Mouse (Mus musculus) C2C12 (cell line): ENCODE results near the gene Tmem109. TPM values are rescaled to one million over a fixed set of nuclear protein-coding genes. Genes with fewer than 3 reads are reported as not detected.
A peak's percentile ranks its signal among the peaks of the same experiment; 100 is the strongest.

Source experiments
- H3K27me3 ChIP-seq: one replicate; pipeline ENCODE4 v1.6.1; 2011; ENCODE audit not compliant: control insufficient read depth, insufficient read depth, insufficient read length
- H3K36me3 ChIP-seq: one replicate; pipeline ENCODE4 v1.6.1; 2011; ENCODE audit not compliant: control insufficient read depth, insufficient read depth
- H3K4me3 ChIP-seq: one replicate; pipeline ENCODE4 v1.5.1; 2011; ENCODE audit warnings: mild to moderate bottlenecking, control low read depth; ENCODE audit not compliant: poor library complexity, insufficient read depth, severe bottlenecking
- H3K79me2 ChIP-seq: one replicate; pipeline ENCODE4 v1.6.1; 2011; ENCODE audit not compliant: control insufficient read depth, insufficient read depth
- H3K79me3 ChIP-seq: one replicate; pipeline ENCODE4 v1.6.1; 2011; ENCODE audit warnings: low read depth, control low read depth
- H3ac ChIP-seq: one replicate; pipeline ENCODE3; 2011; ENCODE audit warnings: low read depth; ENCODE audit not compliant: control insufficient read depth, insufficient read length
- CEBPB ChIP-seq: IDR thresholded peaks from one replicate; pipeline ENCODE4 v1.6.1; 2011; ENCODE audit warnings: low read depth, mild to moderate bottlenecking, control low read depth, moderate library complexity
- CTCF ChIP-seq: IDR thresholded peaks from one replicate; pipeline ENCODE4 v1.5.1; 2011; ENCODE audit not compliant: control insufficient read depth, insufficient read depth, insufficient read length
- FOSL1 ChIP-seq: IDR thresholded peaks from one replicate; pipeline ENCODE4 v1.8.0; 2011; ENCODE audit warnings: mild to moderate bottlenecking, low read length; ENCODE audit not compliant: poor library complexity, insufficient read depth, severe bottlenecking
- MAX ChIP-seq: IDR thresholded peaks from one replicate; pipeline ENCODE4 v1.6.1; 2011; ENCODE audit warnings: mild to moderate bottlenecking, control low read depth
- MYOD1 ChIP-seq: IDR thresholded peaks from one replicate; pipeline ENCODE4 v1.6.1; 2011; ENCODE audit warnings: low read depth; ENCODE audit not compliant: control insufficient read depth, insufficient read length
- MYOG ChIP-seq: IDR thresholded peaks from one replicate; pipeline ENCODE4 v1.6.1; 2011; ENCODE audit not compliant: control insufficient read depth, insufficient read length; ENCODE audit errors: extremely low read depth
- USF1 ChIP-seq: IDR thresholded peaks from one replicate; pipeline ENCODE4 v1.6.1; 2011; ENCODE audit warnings: low read depth, mild to moderate bottlenecking, control low read depth, moderate library complexity
- polyA plus RNA-seq: library from polyadenylated mRNA; unstranded; fragments of >200 nt; fragmentation: generic; extraction: Trizol; gene quantifications from one replicate; pipeline ENCODE4 v1.2.1, GENCODE M21; 2012; ENCODE audit warnings: missing spikeins

Tmem109 gene
- polyA plus RNA-seq, 1 experiment: 141 TPM

- Histone ChIP-seq H3K27me3 (no peaks in the 10 kb centered on the region), H3K79me2 (peaks cover 55% of the 10 kb centered on the region), H3K36me3 (peaks cover 16% of the 10 kb centered on the region)
Observed at GRCm38 (mm10) chr19:10880975-10881425, 801 bp downstream of the Tmem109 start.

DNA sequence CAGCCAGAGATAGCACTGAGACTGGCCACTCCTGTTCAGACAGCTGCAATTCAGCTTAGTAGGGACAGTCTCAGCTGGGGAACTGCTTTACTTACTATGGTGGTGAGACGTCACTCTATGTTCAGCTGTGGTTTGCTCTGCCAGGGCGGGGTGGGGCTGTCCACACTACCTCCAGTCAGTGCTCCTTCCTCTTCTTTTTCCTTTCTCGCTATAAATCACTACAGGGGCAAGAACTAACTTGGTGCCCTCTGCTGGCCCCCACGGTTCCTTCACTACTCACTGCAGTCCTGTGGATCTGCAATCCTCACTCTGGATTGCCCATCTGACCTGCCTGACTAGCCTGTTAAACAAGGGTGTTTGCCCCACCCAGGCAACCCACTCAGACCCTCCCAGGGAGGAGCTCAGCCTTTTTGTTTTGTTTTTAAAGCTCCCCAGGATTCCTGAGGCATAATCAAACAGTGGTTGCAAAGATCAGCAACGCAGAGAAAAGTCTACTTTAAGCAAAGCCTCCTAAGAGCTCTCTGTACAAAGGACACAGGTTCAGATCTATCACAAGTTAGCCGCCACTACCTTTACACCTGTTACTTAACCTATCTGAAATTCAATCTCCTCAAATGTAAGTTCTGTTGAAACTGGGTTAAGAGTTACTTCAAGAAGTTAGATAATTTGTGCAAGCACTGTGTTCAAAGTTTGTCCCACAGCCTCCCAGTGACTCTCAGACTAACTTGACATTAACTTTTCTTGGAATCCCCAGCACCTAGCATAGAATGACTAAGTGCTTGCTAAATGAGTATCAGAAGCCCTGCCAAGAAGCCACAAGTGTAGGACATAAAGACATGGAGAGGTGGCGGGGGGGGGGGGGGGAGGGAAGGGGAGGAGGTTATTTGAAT lies 1.5 kb downstream of the Tmem109 start:
- Histone ChIP-seq H3K79me3 (peaks cover 52% of the 10 kb centered on the region), H3K79me2 (peaks cover 62% of the 10 kb centered on the region), H3ac (no peak overlapping the region), H3K4me3 (peak overlapping the region; percentile 72), H3K36me3 (peaks cover 19% of the 10 kb centered on the region), H3K27me3 (no peaks in the 10 kb centered on the region)
- TF ChIP-seq CEBPB (no peak), CTCF (peak; percentile 51)

More at GRCm38 (mm10) chr19:10880975-10881425, 801 bp downstream of the Tmem109 start:
- Histone ChIP-seq H3ac (peak overlapping the region; percentile 78), H3K79me3 (peaks cover 45% of the 10 kb centered on the region), H3K4me3 (peak overlapping the region; percentile 72)
- TF ChIP-seq CTCF (no peak), MAX (peak; percentile 32), MYOD1 (peak; percentile 63), FOSL1 (no peak)

DNA sequence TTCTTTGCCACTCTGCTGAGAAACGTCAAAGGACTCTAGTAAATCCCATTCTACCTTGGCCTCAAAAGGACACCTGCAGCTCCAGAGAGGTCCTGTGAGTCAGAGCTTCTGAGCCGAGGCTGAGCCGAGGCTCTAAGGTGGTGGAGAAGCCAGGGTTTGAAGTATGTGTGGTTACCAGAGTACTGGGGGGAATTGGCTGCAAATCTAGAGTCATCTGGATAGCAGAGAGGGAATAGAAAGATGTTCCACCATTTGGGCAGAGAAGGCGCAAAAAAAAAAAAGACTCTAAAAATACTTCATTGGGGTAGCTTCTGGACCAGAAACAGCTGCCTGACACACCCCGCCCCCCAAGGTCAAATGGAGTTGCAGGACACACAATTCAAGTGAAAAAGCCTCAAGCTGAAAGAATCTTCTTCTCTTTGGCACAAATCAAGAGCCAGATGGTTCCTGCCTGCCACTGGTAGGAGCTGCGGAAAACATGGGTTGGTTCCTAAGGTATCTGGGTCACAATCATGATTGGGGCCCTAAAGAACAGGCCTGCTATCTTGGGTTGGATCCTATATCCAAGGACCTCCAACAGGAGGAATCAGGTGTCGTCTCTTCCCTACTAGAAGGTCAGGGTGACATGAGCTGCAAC lies 3.5 kb downstream of the Tmem109 start:
- H3K79me3 ChIP-seq: peaks cover 56% of the 10 kb centered on the region
- H3K4me3 ChIP-seq: no peak overlapping the region
- no peak for TF ChIP-seq MYOG
- no peak for TF ChIP-seq MAX
- TF ChIP-seq FOSL1: no peak
- no peak for TF ChIP-seq USF1
- TF ChIP-seq MYOD1: no peak
- TF ChIP-seq CEBPB: no peak
- TF ChIP-seq CTCF: no peak

DNA sequence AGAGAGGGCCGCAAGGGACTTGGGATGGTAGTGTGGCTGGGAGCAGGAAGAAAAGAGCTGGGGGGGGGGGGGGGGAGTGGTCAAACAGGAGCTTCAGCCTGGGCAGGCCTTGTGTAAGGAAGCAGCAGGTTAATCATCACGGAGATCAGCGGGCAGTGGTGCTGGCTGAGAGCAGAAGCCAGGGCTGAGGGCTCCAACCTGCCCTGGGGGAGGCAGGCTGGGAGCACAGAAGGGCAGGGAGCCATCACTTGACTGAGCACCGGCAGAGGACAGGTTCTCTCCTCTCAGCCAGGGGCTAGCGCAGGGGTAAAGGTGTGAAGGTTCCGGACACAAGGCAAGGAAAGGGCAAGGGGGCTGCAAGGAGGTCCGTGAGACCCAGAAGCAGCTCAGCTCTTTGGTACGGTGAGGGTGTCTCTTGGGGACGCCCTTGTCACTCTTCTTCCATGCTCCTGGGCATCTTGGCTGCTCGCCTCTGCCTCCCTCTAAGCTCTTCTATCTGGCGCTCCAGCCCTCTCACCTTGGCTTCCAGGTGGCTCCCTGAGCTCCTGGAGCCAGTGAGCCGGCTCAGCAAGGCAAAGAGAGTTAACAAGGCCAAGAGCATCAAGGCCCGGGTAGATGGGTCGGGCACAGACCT lies 10.4 kb downstream of the Tmem109 start:
- Histone ChIP-seq H3K79me3 (peaks cover 34% of the 10 kb centered on the region), H3K36me3 (peaks cover 53% of the 10 kb centered on the region)
- TF ChIP-seq MYOD1 (no peak), CTCF (no peak), FOSL1 (no peak), MAX (no peak), CEBPB (no peak), USF1 (no peak)

More for the DNA sequence above, 3.5 kb downstream of the Tmem109 start:
- peaks cover 68% of the 10 kb centered on the region for H3K79me2 ChIP-seq
- no peak overlapping the region for H3ac ChIP-seq
- no peaks in the 10 kb centered on the region for H3K27me3 ChIP-seq
- peaks cover 35% of the 10 kb centered on the region for H3K36me3 ChIP-seq

DNA sequence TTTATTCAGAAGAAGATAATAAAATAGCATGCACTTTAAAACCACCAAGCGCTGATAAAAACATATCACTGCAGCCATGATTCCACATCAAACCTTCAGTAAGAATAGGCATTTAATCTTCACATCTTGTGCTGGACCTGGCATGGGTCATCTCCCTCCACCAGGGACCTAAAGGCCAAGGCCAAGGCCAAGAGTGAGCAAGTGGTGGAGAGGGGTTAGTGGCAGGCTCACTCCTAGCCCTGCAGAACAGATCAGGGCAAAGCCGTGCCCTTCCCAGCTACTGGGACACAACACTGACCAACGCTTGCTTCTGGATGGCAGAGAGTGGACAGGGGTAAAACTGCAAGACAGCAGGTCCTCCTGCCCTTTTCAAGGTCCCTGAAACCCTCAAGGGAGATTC lies 11.1 kb downstream of the Tmem109 start:
- Histone ChIP-seq H3K36me3 (peaks cover 60% of the 10 kb centered on the region), H3K79me3 (peaks cover 29% of the 10 kb centered on the region), H3K79me2 (peaks cover 43% of the 10 kb centered on the region), H3ac (peak overlapping the region; percentile 19), H3K27me3 (no peaks in the 10 kb centered on the region), H3K4me3 (no peak overlapping the region)
- no peak for TF ChIP-seq USF1
- no peak for TF ChIP-seq MAX
- TF ChIP-seq CTCF: no peak
- no peak for TF ChIP-seq MYOD1
- no peak for TF ChIP-seq CEBPB
- no peak for TF ChIP-seq MYOG
- no peak for TF ChIP-seq FOSL1

More for the DNA sequence above, 10.4 kb downstream of the Tmem109 start:
- H3ac ChIP-seq: no peak overlapping the region
- peaks cover 49% of the 10 kb centered on the region for H3K79me2 ChIP-seq
- H3K27me3 ChIP-seq: no peaks in the 10 kb centered on the region
- H3K4me3 ChIP-seq: no peak overlapping the region
